Mouse (Mus musculus) ES-Bruce4 (cell line): ENCODE data around the gene Ogfod2. TPM values are rescaled to one million over a fixed set of nuclear protein-coding genes. Genes with fewer than 3 reads are reported as not detected.

ENCODE experiments used
- H3K27ac ChIP-seq: 2 replicates; pipeline ENCODE4 v1.5.1; 2012; ENCODE audit warnings: low read length, inconsistent platforms; ENCODE audit not compliant: insufficient read depth
- H3K27me3 ChIP-seq: 2 replicates; pipeline ENCODE4 v1.6.1; 2012; ENCODE audit warnings: mild to moderate bottlenecking, low read length, inconsistent platforms; ENCODE audit not compliant: control insufficient read depth, poor library complexity, insufficient read depth, severe bottlenecking
- H3K36me3 ChIP-seq: 2 replicates; pipeline ENCODE4 v1.6.1; 2012; ENCODE audit warnings: inconsistent platforms, mild to moderate bottlenecking, low read length, moderate library complexity; ENCODE audit not compliant: control insufficient read depth, poor library complexity, insufficient read depth, severe bottlenecking
- H3K4me1 ChIP-seq: one replicate; pipeline ENCODE4 v1.8.1; 2011; ENCODE audit warnings: low read length; ENCODE audit not compliant: control insufficient read depth, insufficient read depth
- H3K4me3 ChIP-seq: 2 replicates; pipeline ENCODE4 v1.5.1; 2011; ENCODE audit warnings: low read depth, mild to moderate bottlenecking, low read length
- H3K9ac ChIP-seq: 2 replicates; pipeline ENCODE4 v1.6.1; 2012; ENCODE audit warnings: low read depth, mild to moderate bottlenecking, inconsistent platforms; ENCODE audit not compliant: poor library complexity, severe bottlenecking
- H3K9me3 ChIP-seq: replicated peaks from 2 replicates; pipeline ENCODE4 v1.6.1; 2012; ENCODE audit warnings: mild to moderate bottlenecking, low read length, inconsistent platforms; ENCODE audit not compliant: control insufficient read depth, poor library complexity, insufficient read depth, severe bottlenecking
- CTCF ChIP-seq: IDR thresholded peaks from one replicate; pipeline ENCODE4 v1.8.1; 2011; ENCODE audit warnings: low read depth, low read length
- EP300 ChIP-seq: IDR thresholded peaks from 2 replicates; pipeline ENCODE4 v1.6.1; 2011; ENCODE audit warnings: low read depth, low read length; ENCODE audit not compliant: insufficient read depth
- POLR2A ChIP-seq: IDR thresholded peaks from one replicate; pipeline ENCODE4 v1.8.1; 2011; ENCODE audit warnings: low read length; ENCODE audit not compliant: insufficient read depth
- polyA plus RNA-seq: library from polyadenylated mRNA; stranded (reverse); fragments of >200 nt; gene quantifications from 2 replicates; pipeline ENCODE4 v1.2.4, GENCODE M21; 2011; ENCODE audit warnings: low read depth; ENCODE audit not compliant: missing spikeins, insufficient read depth, insufficient read length

Gene Ogfod2
- polyA plus RNA-seq, 1 experiment: 4.6 TPM

DNA sequence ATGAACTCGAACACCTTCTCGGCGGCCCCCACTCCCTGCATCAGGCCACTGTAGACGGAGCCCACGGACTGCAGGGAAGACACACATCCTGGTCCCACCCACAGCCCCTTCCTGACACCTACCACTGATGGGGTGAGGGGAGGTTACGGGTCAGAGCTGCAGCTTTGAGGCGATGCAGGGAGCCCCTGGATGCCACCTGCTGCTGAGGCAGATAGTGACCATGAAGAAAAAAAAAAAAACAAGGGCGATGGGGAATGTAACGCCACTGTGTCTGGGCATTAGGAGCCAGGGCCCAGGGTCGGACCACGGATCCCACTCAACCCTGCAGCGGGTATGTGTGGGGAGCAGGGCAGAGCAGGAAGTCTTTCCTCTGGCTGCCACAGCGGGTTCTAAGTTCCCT is 34.9 kb upstream of the Ogfod2 start:
- Histone ChIP-seq H3K36me3 (no peaks in the 10 kb centered on the region), H3K9me3 (no peaks in the 10 kb centered on the region), H3K9ac (no peak overlapping the region), H3K4me3 (peak overlapping the region; percentile 12; the same call in 1 of the 2 replicates), H3K27me3 (no peaks in the 10 kb centered on the region), H3K27ac (no peak overlapping the region), H3K4me1 (no peaks in the 10 kb centered on the region)
- no peak for TF ChIP-seq EP300
- no peak for TF ChIP-seq POLR2A
- TF ChIP-seq CTCF: no peak

DNA sequence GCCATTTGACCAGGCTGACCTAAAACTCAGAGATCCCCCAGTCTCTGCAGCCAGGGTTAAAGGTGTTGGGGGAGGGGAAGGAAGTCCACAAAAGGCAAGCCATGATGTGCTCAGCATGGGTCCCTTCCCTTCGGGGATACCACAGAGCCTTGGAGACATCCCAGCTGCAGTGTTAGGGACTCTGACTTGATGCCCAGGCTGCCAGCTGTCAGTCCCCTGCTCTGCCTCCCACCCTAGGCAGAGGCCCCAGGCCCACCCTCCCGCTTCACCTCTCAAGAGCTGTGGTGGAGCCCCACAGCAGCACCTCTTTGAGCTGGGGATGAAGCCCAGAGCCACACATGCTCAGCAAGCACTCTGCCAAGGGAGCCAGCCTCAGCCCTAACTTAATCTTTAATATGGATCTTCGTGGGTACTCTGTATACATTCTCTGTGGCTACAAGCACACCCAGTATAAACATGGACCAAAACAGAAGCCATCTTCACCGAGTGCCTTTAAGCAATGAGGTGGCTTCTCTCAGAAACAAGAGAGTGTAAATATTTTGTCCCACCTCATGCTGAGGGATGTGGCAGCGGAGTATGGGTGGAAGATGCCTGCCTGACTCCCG is 34.1 kb upstream of the Ogfod2 start:
- H3K9me3 ChIP-seq: no peaks in the 10 kb centered on the region
- H3K9ac ChIP-seq: no peak overlapping the region
- TF ChIP-seq CTCF (no peak), POLR2A (no peak), EP300 (no peak)
- H3K4me1 ChIP-seq: no peaks in the 10 kb centered on the region
- no peaks in the 10 kb centered on the region for H3K36me3 ChIP-seq
- no peak overlapping the region for H3K27ac ChIP-seq
- no peaks in the 10 kb centered on the region for H3K27me3 ChIP-seq
- H3K4me3 ChIP-seq: no peak overlapping the region

GRCm38 (mm10) chr5:124078794-124079416 is 33.2 kb upstream of the Ogfod2 start:
- no peak for TF ChIP-seq POLR2A
- TF ChIP-seq EP300: no peak
- no peak for TF ChIP-seq CTCF
- H3K36me3 ChIP-seq: no peaks in the 10 kb centered on the region
- no peaks in the 10 kb centered on the region for H3K4me1 ChIP-seq
- no peaks in the 10 kb centered on the region for H3K9me3 ChIP-seq
- H3K27ac ChIP-seq: no peak overlapping the region
- no peak overlapping the region for H3K9ac ChIP-seq
- H3K27me3 ChIP-seq: no peaks in the 10 kb centered on the region
- no peak overlapping the region for H3K4me3 ChIP-seq

GRCm38 (mm10) chr5:124079880-124080279 is 32.2 kb upstream of the Ogfod2 start:
- TF ChIP-seq POLR2A: no peak
- TF ChIP-seq CTCF: no peak
- no peak for TF ChIP-seq EP300
- no peaks in the 10 kb centered on the region for H3K9me3 ChIP-seq
- H3K27me3 ChIP-seq: no peaks in the 10 kb centered on the region
- H3K27ac ChIP-seq: no peak overlapping the region
- no peak overlapping the region for H3K9ac ChIP-seq
- H3K4me1 ChIP-seq: no peaks in the 10 kb centered on the region
- H3K4me3 ChIP-seq: no peak overlapping the region
- no peaks in the 10 kb centered on the region for H3K36me3 ChIP-seq

GRCm38 (mm10) chr5:124082447-124082846 is 29.6 kb upstream of the Ogfod2 start:
- H3K4me1 ChIP-seq: no peaks in the 10 kb centered on the region
- H3K4me3 ChIP-seq: no peak overlapping the region
- TF ChIP-seq EP300 (no peak), CTCF (peak; percentile 1), POLR2A (no peak)
- no peak overlapping the region for H3K9ac ChIP-seq
- no peak overlapping the region for H3K27ac ChIP-seq
- H3K36me3 ChIP-seq: no peaks in the 10 kb centered on the region
- H3K9me3 ChIP-seq: no peaks in the 10 kb centered on the region
- no peaks in the 10 kb centered on the region for H3K27me3 ChIP-seq

GRCm38 (mm10) chr5:124082941-124083688 is 29.0 kb upstream of the Ogfod2 start:
- TF ChIP-seq POLR2A: no peak
- TF ChIP-seq EP300: no peak
- TF ChIP-seq CTCF: no peak
- no peaks in the 10 kb centered on the region for H3K36me3 ChIP-seq
- H3K27me3 ChIP-seq: no peaks in the 10 kb centered on the region
- H3K4me1 ChIP-seq: no peaks in the 10 kb centered on the region
- H3K4me3 ChIP-seq: no peak overlapping the region
- H3K9me3 ChIP-seq: no peaks in the 10 kb centered on the region
- no peak overlapping the region for H3K9ac ChIP-seq
- H3K27ac ChIP-seq: no peak overlapping the region
